Mouse (Mus musculus): Measurements from ENCODE around the gene Fgfr1op. TPM values are rescaled to one million over a fixed set of nuclear protein-coding genes. Genes with fewer than 3 reads are reported as not detected.

Gene Fgfr1op
- polyA plus RNA-seq, 1 experiment from 2014 or later: 32.8 TPM

DNA sequence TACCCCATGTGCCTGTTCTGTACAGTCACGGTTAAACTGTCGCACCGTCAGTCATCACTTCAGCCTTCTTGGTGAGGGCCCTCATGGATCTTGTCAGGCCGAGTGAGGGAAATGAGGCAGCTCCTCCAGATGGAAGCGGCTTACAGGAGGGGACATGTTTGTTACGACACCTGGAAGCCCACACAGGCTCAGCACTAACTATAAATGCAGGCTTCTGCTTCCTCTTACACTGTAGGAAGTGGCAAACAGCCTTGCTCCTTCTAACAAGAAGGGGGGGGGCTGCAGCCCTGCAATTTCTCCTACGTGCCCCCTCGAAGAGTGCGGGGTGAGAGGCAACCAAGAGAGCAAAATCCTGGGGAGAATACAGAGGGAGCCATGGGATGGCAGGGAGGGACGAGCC is 45.4 kb downstream of the Fgfr1op start:
- no peak for ATAC-seq (ENCODE audit: insufficient read depth, low FRiP score)
- no peaks in the 10 kb centered on the region for H3K9me3 ChIP-seq (replicated peaks; ENCODE audit: control insufficient read depth, low read length)

GRCm38 (mm10) chr17:8211399-8211798 is 46.1 kb downstream of the Fgfr1op start:
- 77% methylated on average over 6 of the region's 6 CpGs for WGBS

More for the DNA sequence above, 45.4 kb downstream of the Fgfr1op start:
- Histone ChIP-seq H3K9ac (ENCODE audit: low read length) (no peak overlapping the region), H3K36me3 (ENCODE audit: control insufficient read depth, insufficient read depth, low read length) (no peaks in the 10 kb centered on the region), H3K27me3 (ENCODE audit: control insufficient read depth, insufficient read depth, low read length) (no peaks in the 10 kb centered on the region), H3K4me1 (ENCODE audit: control insufficient read depth, insufficient read depth, low read length) (no peaks in the 10 kb centered on the region), H3K27ac (ENCODE audit: low read length) (no peak overlapping the region), H3K4me2 (ENCODE audit: low read depth, low read length) (no peak overlapping the region), H3K4me3 (replicated peaks; ENCODE audit: low read length) (no peak overlapping the region)
- WGBS: 72% methylated on average over 10 of the region's 10 CpGs

DNA sequence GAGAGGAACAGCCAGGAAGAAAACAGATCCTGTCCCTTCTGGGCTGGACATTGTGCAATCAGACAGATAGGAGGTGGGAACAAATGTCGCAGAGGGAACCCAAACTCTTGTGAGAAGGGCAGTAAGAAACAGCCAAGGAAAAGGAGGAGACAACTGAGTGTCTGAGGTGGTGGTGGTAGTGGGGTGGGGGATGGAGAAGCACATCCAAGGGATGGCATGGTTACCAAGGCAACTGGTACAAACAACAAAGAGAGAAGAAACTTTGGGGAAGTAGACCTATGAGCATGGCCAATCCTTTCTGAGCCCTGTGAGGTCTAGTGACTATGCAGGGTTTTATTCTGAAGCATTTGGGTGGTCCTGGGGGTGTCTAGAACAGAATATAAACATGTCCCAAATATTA is 49.1 kb downstream of the Fgfr1op start:
- no peak for ATAC-seq (ENCODE audit: insufficient read depth, low FRiP score)
- no peak overlapping the region for H3K4me2 ChIP-seq (ENCODE audit: low read depth, low read length)

More at GRCm38 (mm10) chr17:8211399-8211798, 46.1 kb downstream of the Fgfr1op start:
- Histone ChIP-seq H3K36me3 (ENCODE audit: control insufficient read depth, insufficient read depth, low read length) (no peaks in the 10 kb centered on the region), H3K9me3 (replicated peaks; ENCODE audit: control insufficient read depth, low read length) (no peaks in the 10 kb centered on the region), H3K27ac (ENCODE audit: low read length) (no peak overlapping the region), H3K4me3 (replicated peaks; ENCODE audit: low read length) (no peak overlapping the region), H3K27me3 (ENCODE audit: control insufficient read depth, insufficient read depth, low read length) (no peaks in the 10 kb centered on the region), H3K4me2 (ENCODE audit: low read depth, low read length) (no peak overlapping the region), H3K9ac (ENCODE audit: low read length) (no peak overlapping the region), H3K4me1 (ENCODE audit: control insufficient read depth, insufficient read depth, low read length) (no peaks in the 10 kb centered on the region)
- ATAC-seq (ENCODE audit: insufficient read depth, low FRiP score): no peak

GRCm38 (mm10) chr17:8215016-8215745 is 49.9 kb downstream of the Fgfr1op start:
- Histone ChIP-seq H3K36me3 (ENCODE audit: control insufficient read depth, insufficient read depth, low read length) (no peaks in the 10 kb centered on the region), H3K9me3 (replicated peaks; ENCODE audit: control insufficient read depth, low read length) (no peaks in the 10 kb centered on the region), H3K4me1 (ENCODE audit: control insufficient read depth, insufficient read depth, low read length) (no peaks in the 10 kb centered on the region), H3K27ac (ENCODE audit: low read length) (no peak overlapping the region), H3K27me3 (ENCODE audit: control insufficient read depth, insufficient read depth, low read length) (no peaks in the 10 kb centered on the region), H3K9ac (ENCODE audit: low read length) (no peak overlapping the region), H3K4me2 (ENCODE audit: low read depth, low read length) (no peak overlapping the region), H3K4me3 (replicated peaks; ENCODE audit: low read length) (no peak overlapping the region)
- ATAC-seq (ENCODE audit: insufficient read depth, low FRiP score): no peak
- WGBS: 86% methylated on average over 12 of the region's 12 CpGs

More for the DNA sequence above, 49.1 kb downstream of the Fgfr1op start:
- no peak overlapping the region for H3K9ac ChIP-seq (ENCODE audit: low read length)
- H3K4me3 ChIP-seq (replicated peaks; ENCODE audit: low read length): no peak overlapping the region
- WGBS: 65% methylated on average over 1 of the region's 1 CpGs
- no peak overlapping the region for H3K27ac ChIP-seq (ENCODE audit: low read length)
- H3K9me3 ChIP-seq (replicated peaks; ENCODE audit: control insufficient read depth, low read length): no peaks in the 10 kb centered on the region
- no peaks in the 10 kb centered on the region for H3K4me1 ChIP-seq (ENCODE audit: control insufficient read depth, insufficient read depth, low read length)
- H3K27me3 ChIP-seq (ENCODE audit: control insufficient read depth, insufficient read depth, low read length): no peaks in the 10 kb centered on the region
- no peaks in the 10 kb centered on the region for H3K36me3 ChIP-seq (ENCODE audit: control insufficient read depth, insufficient read depth, low read length)

DNA sequence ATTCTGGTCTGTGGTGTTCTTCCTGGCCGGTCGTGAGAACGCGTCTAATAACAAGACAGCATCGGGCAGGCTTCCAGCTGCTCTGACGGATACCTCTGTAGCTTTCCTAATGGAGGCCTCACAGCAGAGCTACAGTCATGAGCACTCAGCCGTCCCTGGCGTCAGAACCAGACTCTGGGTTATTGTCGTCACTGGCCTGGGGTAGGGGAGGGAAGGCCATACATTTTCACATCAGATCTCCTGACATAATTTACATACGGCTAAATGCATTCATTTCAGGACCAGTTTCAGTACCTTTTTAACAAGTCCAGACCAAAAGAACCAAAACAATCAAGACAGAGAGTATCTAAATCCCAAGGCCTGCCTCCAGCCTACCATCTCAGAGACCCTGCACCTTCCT is 57.9 kb downstream of the Fgfr1op start:
- H3K9me3 ChIP-seq (replicated peaks; ENCODE audit: control insufficient read depth, low read length): no peaks in the 10 kb centered on the region
- H3K4me3 ChIP-seq (replicated peaks; ENCODE audit: low read length): no peak overlapping the region
- no peak overlapping the region for H3K9ac ChIP-seq (ENCODE audit: low read length)
- H3K4me2 ChIP-seq (ENCODE audit: low read depth, low read length): no peak overlapping the region
- 58% methylated on average over 10 of the region's 10 CpGs for WGBS
- no peaks in the 10 kb centered on the region for H3K4me1 ChIP-seq (ENCODE audit: control insufficient read depth, insufficient read depth, low read length)
- H3K27me3 ChIP-seq (ENCODE audit: control insufficient read depth, insufficient read depth, low read length): no peaks in the 10 kb centered on the region
- H3K36me3 ChIP-seq (ENCODE audit: control insufficient read depth, insufficient read depth, low read length): no peaks in the 10 kb centered on the region
- ATAC-seq (ENCODE audit: insufficient read depth, low FRiP score): no peak
- H3K27ac ChIP-seq (ENCODE audit: low read length): no peak overlapping the region

- WGBS: 72% methylated on average over 1 of the region's 1 CpGs
- Histone ChIP-seq H3K9me3 (replicated peaks; ENCODE audit: control insufficient read depth, low read length) (no peaks in the 10 kb centered on the region), H3K4me2 (ENCODE audit: low read depth, low read length) (no peak overlapping the region), H3K36me3 (ENCODE audit: control insufficient read depth, insufficient read depth, low read length) (no peaks in the 10 kb centered on the region), H3K27me3 (ENCODE audit: control insufficient read depth, insufficient read depth, low read length) (no peaks in the 10 kb centered on the region), H3K4me3 (replicated peaks; ENCODE audit: low read length) (no peak overlapping the region), H3K9ac (ENCODE audit: low read length) (no peak overlapping the region), H3K27ac (ENCODE audit: low read length) (no peak overlapping the region), H3K4me1 (ENCODE audit: control insufficient read depth, insufficient read depth, low read length) (no peaks in the 10 kb centered on the region)
- no peak for ATAC-seq (ENCODE audit: insufficient read depth, low FRiP score)
Observed at GRCm38 (mm10) chr17:8224072-8224471, 58.8 kb downstream of the Fgfr1op start.

GRCm38 (mm10) chr17:8225166-8225565 is 59.9 kb downstream of the Fgfr1op start:
- WGBS: 97% methylated on average over 2 of the region's 2 CpGs
- H3K9me3 ChIP-seq (replicated peaks; ENCODE audit: control insufficient read depth, low read length): no peaks in the 10 kb centered on the region

GRCm38 (mm10) chr17:8225746-8226145 is 60.4 kb downstream of the Fgfr1op start:
- 76% methylated on average over 4 of the region's 4 CpGs for WGBS
- Histone ChIP-seq H3K4me1 (ENCODE audit: control insufficient read depth, insufficient read depth, low read length) (no peaks in the 10 kb centered on the region), H3K9me3 (replicated peaks; ENCODE audit: control insufficient read depth, low read length) (no peaks in the 10 kb centered on the region), H3K27ac (ENCODE audit: low read length) (no peak overlapping the region), H3K4me2 (ENCODE audit: low read depth, low read length) (no peak overlapping the region), H3K4me3 (replicated peaks; ENCODE audit: low read length) (no peak overlapping the region), H3K9ac (ENCODE audit: low read length) (no peak overlapping the region), H3K36me3 (ENCODE audit: control insufficient read depth, insufficient read depth, low read length) (no peaks in the 10 kb centered on the region), H3K27me3 (ENCODE audit: control insufficient read depth, insufficient read depth, low read length) (no peaks in the 10 kb centered on the region)
- ATAC-seq (ENCODE audit: insufficient read depth, low FRiP score): no peak

More at GRCm38 (mm10) chr17:8225166-8225565, 59.9 kb downstream of the Fgfr1op start:
- no peak overlapping the region for H3K4me3 ChIP-seq (replicated peaks; ENCODE audit: low read length)
- H3K9ac ChIP-seq (ENCODE audit: low read length): no peak overlapping the region
- no peak for ATAC-seq (ENCODE audit: insufficient read depth, low FRiP score)
- H3K27ac ChIP-seq (ENCODE audit: low read length): no peak overlapping the region
- no peak overlapping the region for H3K4me2 ChIP-seq (ENCODE audit: low read depth, low read length)
- H3K36me3 ChIP-seq (ENCODE audit: control insufficient read depth, insufficient read depth, low read length): no peaks in the 10 kb centered on the region
- no peaks in the 10 kb centered on the region for H3K27me3 ChIP-seq (ENCODE audit: control insufficient read depth, insufficient read depth, low read length)
- no peaks in the 10 kb centered on the region for H3K4me1 ChIP-seq (ENCODE audit: control insufficient read depth, insufficient read depth, low read length)

GRCm38 (mm10) chr17:8228622-8229021 is 63.3 kb downstream of the Fgfr1op start:
- no peaks in the 10 kb centered on the region for H3K36me3 ChIP-seq (ENCODE audit: control insufficient read depth, insufficient read depth, low read length)

More at GRCm38 (mm10) chr17:8228622-8229021, 63.3 kb downstream of the Fgfr1op start:
- Histone ChIP-seq H3K27ac (ENCODE audit: low read length) (no peak overlapping the region), H3K4me2 (ENCODE audit: low read depth, low read length) (no peak overlapping the region), H3K4me3 (replicated peaks; ENCODE audit: low read length) (no peak overlapping the region), H3K4me1 (ENCODE audit: control insufficient read depth, insufficient read depth, low read length) (no peaks in the 10 kb centered on the region), H3K9me3 (replicated peaks; ENCODE audit: control insufficient read depth, low read length) (no peaks in the 10 kb centered on the region), H3K9ac (ENCODE audit: low read length) (no peak overlapping the region), H3K27me3 (ENCODE audit: control insufficient read depth, insufficient read depth, low read length) (no peaks in the 10 kb centered on the region)
- ATAC-seq (ENCODE audit: insufficient read depth, low FRiP score): no peak
- 37% methylated on average over 9 of the region's 9 CpGs for WGBS
